Mouse (Mus musculus): ENCODE data around the gene Aatk. TPM values are rescaled to one million over a fixed set of nuclear protein-coding genes. Genes with fewer than 3 reads are reported as not detected.
A peak's percentile ranks its signal among the peaks of the same experiment; 100 is the strongest.

Aatk gene
- polyA plus RNA-seq, 1 experiment from 2014 or later = 7.7 TPM

- no peak overlapping the region for H3K27ac ChIP-seq (replicated peaks)
- no peak overlapping the region for H3K4me3 ChIP-seq
- H3K4me1 ChIP-seq = peaks cover 3% of the 10 kb centered on the region; the same call in 1 of the 2 replicates
- H3K9ac ChIP-seq (replicated peaks) = no peak overlapping the region
- H3K27me3 ChIP-seq = no peaks in the 10 kb centered on the region
- H3K36me3 ChIP-seq = no peaks in the 10 kb centered on the region
- no peak overlapping the region for H3K4me2 ChIP-seq (replicated peaks)
- ATAC-seq (ENCODE audit: low FRiP score, low read depth) = no peak
- H3K9me3 ChIP-seq = no peaks in the 10 kb centered on the region
- 88% methylated on average over 8 of the region's 8 CpGs for WGBS
These were observed 71.0 kb downstream of the Aatk start for GRCm38 (mm10) chr11:119975739-119976501.

- no peaks in the 10 kb centered on the region for H3K9me3 ChIP-seq
- H3K4me1 ChIP-seq = peaks cover 18% of the 10 kb centered on the region
- H3K27ac ChIP-seq (replicated peaks) = no peak overlapping the region
- no peaks in the 10 kb centered on the region for H3K27me3 ChIP-seq
- 86% methylated on average over 4 of the region's 4 CpGs for WGBS
- H3K36me3 ChIP-seq = no peaks in the 10 kb centered on the region
- H3K9ac ChIP-seq (replicated peaks) = no peak overlapping the region
- ATAC-seq (ENCODE audit: low FRiP score, low read depth) = no peak
- no peak overlapping the region for H3K4me2 ChIP-seq (replicated peaks)
- H3K4me3 ChIP-seq = no peak overlapping the region
These were observed 73.2 kb downstream of the Aatk start for GRCm38 (mm10) chr11:119973789-119974188.

GRCm38 (mm10) chr11:119970021-119970851 lies 76.7 kb downstream of the Aatk start:
- H3K9me3 ChIP-seq = no peaks in the 10 kb centered on the region
- no peaks in the 10 kb centered on the region for H3K36me3 ChIP-seq
- ATAC-seq (ENCODE audit: low FRiP score, low read depth) = peak; percentile 38; the same call in 1 of the 2 replicates
- no peak overlapping the region; the same call in 1 of the 2 replicates for H3K4me2 ChIP-seq (replicated peaks)
- H3K4me1 ChIP-seq = peaks cover 23% of the 10 kb centered on the region
- no peak overlapping the region for H3K4me3 ChIP-seq
- peak overlapping the region; percentile 65 for H3K27ac ChIP-seq (replicated peaks)
- WGBS = 39% methylated on average over 12 of the region's 12 CpGs
- no peaks in the 10 kb centered on the region for H3K27me3 ChIP-seq
- H3K9ac ChIP-seq (replicated peaks) = no peak overlapping the region

GRCm38 (mm10) chr11:119967892-119968291 lies 79.1 kb downstream of the Aatk start:
- WGBS = 93% methylated on average over 2 of the region's 2 CpGs
- peaks cover 30% of the 10 kb centered on the region for H3K4me1 ChIP-seq
- H3K9me3 ChIP-seq = no peaks in the 10 kb centered on the region
- ATAC-seq (ENCODE audit: low FRiP score, low read depth) = no peak
- no peak overlapping the region for H3K9ac ChIP-seq (replicated peaks)
- no peaks in the 10 kb centered on the region for H3K36me3 ChIP-seq
- H3K4me2 ChIP-seq (replicated peaks) = no peak overlapping the region
- H3K27me3 ChIP-seq = no peaks in the 10 kb centered on the region
- no peak overlapping the region for H3K4me3 ChIP-seq
- no peak overlapping the region for H3K27ac ChIP-seq (replicated peaks)

GRCm38 (mm10) chr11:119967401-119967800 lies 79.6 kb downstream of the Aatk start:
- Histone ChIP-seq H3K36me3 (no peaks in the 10 kb centered on the region), H3K27me3 (no peaks in the 10 kb centered on the region), H3K4me1 (peaks cover 30% of the 10 kb centered on the region), H3K9me3 (no peaks in the 10 kb centered on the region), H3K4me3 (no peak overlapping the region), H3K4me2 (replicated peaks) (no peak overlapping the region), H3K27ac (replicated peaks) (no peak overlapping the region), H3K9ac (replicated peaks) (no peak overlapping the region)
- no peak for ATAC-seq (ENCODE audit: low FRiP score, low read depth)
- 72% methylated on average over 8 of the region's 8 CpGs for WGBS

- Histone ChIP-seq H3K9ac (replicated peaks) (no peak overlapping the region), H3K4me2 (replicated peaks) (no peak overlapping the region), H3K36me3 (no peaks in the 10 kb centered on the region), H3K4me3 (no peak overlapping the region), H3K9me3 (no peaks in the 10 kb centered on the region), H3K27me3 (no peaks in the 10 kb centered on the region), H3K27ac (replicated peaks) (no peak overlapping the region), H3K4me1 (peaks cover 30% of the 10 kb centered on the region)
- no peak for ATAC-seq (ENCODE audit: low FRiP score, low read depth)
- WGBS = 85% methylated on average over 6 of the region's 6 CpGs
These were observed 80.7 kb downstream of the Aatk start for GRCm38 (mm10) chr11:119966294-119966693.

- Histone ChIP-seq H3K27ac (replicated peaks) (peak overlapping the region; percentile 11; the same call in 1 of the 2 replicates), H3K36me3 (no peaks in the 10 kb centered on the region), H3K27me3 (no peaks in the 10 kb centered on the region), H3K9ac (replicated peaks) (0 out of 2 replicates have a peak overlapping the region, but pooled peaks have one; percentile 0), H3K4me2 (replicated peaks) (no peak overlapping the region), H3K9me3 (no peaks in the 10 kb centered on the region), H3K4me1 (peaks cover 19% of the 10 kb centered on the region), H3K4me3 (no peak overlapping the region)
- whole genome bisulfite sequencing = 8% methylated on average over 9 of the region's 9 CpGs
- no peak for ATAC-seq (ENCODE audit: low FRiP score, low read depth)
These were observed 81.9 kb downstream of the Aatk start for GRCm38 (mm10) chr11:119965053-119965452.

GRCm38 (mm10) chr11:119961511-119961910 lies 85.5 kb downstream of the Aatk start:
- H3K27me3 ChIP-seq = no peaks in the 10 kb centered on the region
- H3K27ac ChIP-seq (replicated peaks) = no peak overlapping the region
- no peak overlapping the region for H3K4me3 ChIP-seq
- ATAC-seq (ENCODE audit: low FRiP score, low read depth) = no peak
- H3K9ac ChIP-seq (replicated peaks) = no peak overlapping the region
- H3K4me1 ChIP-seq = peaks cover 14% of the 10 kb centered on the region
- 89% methylated on average over 3 of the region's 3 CpGs for WGBS
- H3K9me3 ChIP-seq = no peaks in the 10 kb centered on the region
- H3K36me3 ChIP-seq = no peaks in the 10 kb centered on the region
- H3K4me2 ChIP-seq (replicated peaks) = no peak overlapping the region

GRCm38 (mm10) chr11:119960671-119961070 lies 86.3 kb downstream of the Aatk start:
- WGBS = 93% methylated on average over 6 of the region's 6 CpGs
- Histone ChIP-seq H3K9me3 (no peaks in the 10 kb centered on the region), H3K27me3 (no peaks in the 10 kb centered on the region), H3K27ac (replicated peaks) (no peak overlapping the region), H3K36me3 (no peaks in the 10 kb centered on the region), H3K4me3 (no peak overlapping the region), H3K9ac (replicated peaks) (no peak overlapping the region), H3K4me1 (peaks cover 15% of the 10 kb centered on the region), H3K4me2 (replicated peaks) (no peak overlapping the region)
- no peak for ATAC-seq (ENCODE audit: low FRiP score, low read depth)

- Histone ChIP-seq H3K9me3 (no peaks in the 10 kb centered on the region), H3K4me1 (peaks cover 8% of the 10 kb centered on the region), H3K9ac (replicated peaks) (no peak overlapping the region), H3K27ac (replicated peaks) (no peak overlapping the region), H3K36me3 (no peaks in the 10 kb centered on the region), H3K4me2 (replicated peaks) (no peak overlapping the region), H3K4me3 (no peak overlapping the region), H3K27me3 (no peaks in the 10 kb centered on the region)
- no peak for ATAC-seq (ENCODE audit: low FRiP score, low read depth)
- 80% methylated on average over 4 of the region's 4 CpGs for WGBS
These were observed 87.3 kb downstream of the Aatk start for GRCm38 (mm10) chr11:119959714-119960113.

- no peak for ATAC-seq (ENCODE audit: low FRiP score, low read depth)
- Histone ChIP-seq H3K36me3 (no peaks in the 10 kb centered on the region), H3K9ac (replicated peaks) (no peak overlapping the region), H3K9me3 (no peaks in the 10 kb centered on the region), H3K4me3 (no peak overlapping the region), H3K27me3 (no peaks in the 10 kb centered on the region), H3K4me1 (peaks cover 6% of the 10 kb centered on the region), H3K27ac (replicated peaks) (no peak overlapping the region), H3K4me2 (replicated peaks) (no peak overlapping the region)
- 90% methylated on average over 7 of the region's 7 CpGs for WGBS
These were observed 88.1 kb downstream of the Aatk start for GRCm38 (mm10) chr11:119958856-119959255.

All from midbrain, embryonic 12.5 days (tissue).